Mouse (Mus musculus) intestine, postnatal 0 days (tissue): ENCODE measurements around the gene Abcc12. TPM values are rescaled to one million over a fixed set of nuclear protein-coding genes. Genes with fewer than 3 reads are reported as not detected.

Source experiments
- ATAC-seq: fragments of 200-750 bp; cut with Nextera tagmentation; 2 replicates; pipeline ENCODE4 v1.8.0; 2017; ENCODE audit warnings: mild to moderate bottlenecking, moderate TSS enrichment, moderate library complexity
- H3K27ac ChIP-seq: fragments of 300-500 bp; sonication (generic); 2 replicates; pipeline ENCODE4 v1.5.1; 2014; ENCODE audit warnings: mild to moderate bottlenecking, low read depth, low read length, moderate library complexity
- H3K27me3 ChIP-seq: fragments of 300-500 bp; sonication (generic); replicated peaks from 2 replicates; pipeline ENCODE4 v1.6.1; 2014; ENCODE audit warnings: low read length, mixed read lengths; ENCODE audit not compliant: control insufficient read depth, insufficient read depth
- H3K36me3 ChIP-seq: fragments of 300-500 bp; sonication (generic); 2 replicates; pipeline ENCODE4 v1.6.1; 2014; ENCODE audit warnings: mild to moderate bottlenecking, moderate library complexity; ENCODE audit not compliant: control insufficient read depth, insufficient read depth
- H3K4me1 ChIP-seq: fragments of 300-500 bp; sonication (generic); replicated peaks from 2 replicates; pipeline ENCODE4 v1.6.1; 2014; ENCODE audit warnings: antibody characterized with exemption, low read length, mixed read lengths; ENCODE audit not compliant: control insufficient read depth, insufficient read depth
- H3K4me2 ChIP-seq: fragments of 300-500 bp; sonication (generic); replicated peaks from 2 replicates; pipeline ENCODE4 v1.6.1; 2014; ENCODE audit warnings: low read depth, mild to moderate bottlenecking, moderate library complexity
- H3K4me3 ChIP-seq: fragments of 300-500 bp; sonication (generic); 2 replicates; pipeline ENCODE4 v1.5.1; 2014; ENCODE audit warnings: low read depth, low read length
- H3K9ac ChIP-seq: fragments of 300-500 bp; sonication (generic); 2 replicates; pipeline ENCODE4 v1.6.1; 2014; ENCODE audit warnings: mild to moderate bottlenecking, low read depth, low read length
- H3K9me3 ChIP-seq: fragments of 300-500 bp; sonication (generic); 2 replicates; pipeline ENCODE4 v1.6.1; 2016; ENCODE audit warnings: mixed run types; ENCODE audit not compliant: control insufficient read depth
- CTCF ChIP-seq: sonication (generic); IDR thresholded peaks from 2 replicates; pipeline ENCODE4 v1.5.1; 2016; ENCODE audit warnings: low read depth, mild to moderate bottlenecking, control low read depth, antibody characterized with exemption, moderate library complexity
- WGBS: fragments of 180-500 bp; shearing (Covaris S2); extraction: QIAGEN DNeasy Blood & Tissue Kit; methylation state at CpG from one replicate; pipeline ENCODE4 v1.1.7; 2014; 5-methylcytosine and 5-hydroxymethylcytosine counted together
- polyA plus RNA-seq: library from polyadenylated mRNA; unstranded; fragments of >200 nt; fragmentation: Nextera tagmentation; extraction: Ambion mirVana; gene quantifications from 2 replicates; pipeline ENCODE4 v1.2.1, GENCODE M21; 2015

Abcc12 gene
- polyA plus RNA-seq, 1 experiment from 2014 or later: not detected

- Histone ChIP-seq H3K4me2 (no peak overlapping the region), H3K36me3 (no peaks in the 10 kb centered on the region), H3K9me3 (no peaks in the 10 kb centered on the region), H3K4me3 (no peak overlapping the region), H3K9ac (no peak overlapping the region), H3K27ac (no peak overlapping the region), H3K27me3 (no peaks in the 10 kb centered on the region), H3K4me1 (no peaks in the 10 kb centered on the region)
- ATAC-seq: no peak
- 68% methylated on average over 7 of the region's 7 CpGs for WGBS
- no peak for TF ChIP-seq CTCF
Observed at GRCm38 (mm10) chr8:86535068-86535560, 45.4 kb downstream of the Abcc12 start.

GRCm38 (mm10) chr8:86529714-86530113 lies 50.8 kb downstream of the Abcc12 start:
- TF ChIP-seq CTCF: no peak
- no peaks in the 10 kb centered on the region for H3K36me3 ChIP-seq
- WGBS: 53% methylated on average over 2 of the region's 2 CpGs
- no peaks in the 10 kb centered on the region for H3K4me1 ChIP-seq
- H3K9me3 ChIP-seq: no peaks in the 10 kb centered on the region
- H3K4me2 ChIP-seq: no peak overlapping the region
- no peaks in the 10 kb centered on the region for H3K27me3 ChIP-seq
- no peak overlapping the region for H3K4me3 ChIP-seq
- no peak overlapping the region for H3K9ac ChIP-seq
- no peak for ATAC-seq
- H3K27ac ChIP-seq: no peak overlapping the region

GRCm38 (mm10) chr8:86527336-86528029 lies 53.0 kb downstream of the Abcc12 start:
- Histone ChIP-seq H3K4me1 (no peaks in the 10 kb centered on the region), H3K9ac (no peak overlapping the region), H3K27me3 (no peaks in the 10 kb centered on the region), H3K4me3 (no peak overlapping the region), H3K9me3 (no peaks in the 10 kb centered on the region), H3K4me2 (0 out of 2 replicates have a peak overlapping the region, but pooled peaks have one; percentile 21), H3K27ac (no peak overlapping the region), H3K36me3 (no peaks in the 10 kb centered on the region)
- WGBS: 51% methylated on average over 19 of the region's 19 CpGs
- ATAC-seq: no peak
- no peak for TF ChIP-seq CTCF

DNA sequence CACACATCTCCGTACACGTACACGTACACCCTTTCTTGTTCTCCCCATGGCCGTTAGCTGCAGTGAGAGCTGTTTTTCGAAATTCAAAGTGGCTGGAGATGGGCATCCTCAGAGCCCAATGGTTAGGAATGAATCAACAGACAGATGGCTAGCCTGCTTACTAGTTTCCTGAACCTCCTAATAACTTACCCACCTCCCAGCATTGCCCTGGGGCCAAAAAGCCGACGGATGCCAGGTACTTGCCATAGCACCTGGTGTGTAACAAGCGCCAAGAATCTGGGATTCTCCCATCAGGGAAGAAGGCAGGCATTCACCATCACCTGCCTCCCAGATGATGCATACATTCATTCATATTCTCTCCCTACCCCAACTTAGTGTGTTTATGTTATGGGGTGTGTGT lies 53.7 kb downstream of the Abcc12 start:
- 94% methylated on average over 8 of the region's 8 CpGs for WGBS
- ATAC-seq: no peak
- no peak overlapping the region for H3K4me3 ChIP-seq
- no peak overlapping the region for H3K27ac ChIP-seq
- no peaks in the 10 kb centered on the region for H3K9me3 ChIP-seq
- H3K27me3 ChIP-seq: no peaks in the 10 kb centered on the region
- H3K36me3 ChIP-seq: no peaks in the 10 kb centered on the region
- TF ChIP-seq CTCF: no peak
- H3K9ac ChIP-seq: no peak overlapping the region
- no peaks in the 10 kb centered on the region for H3K4me1 ChIP-seq
- H3K4me2 ChIP-seq: no peak overlapping the region

GRCm38 (mm10) chr8:86514203-86514602 lies 66.3 kb downstream of the Abcc12 start:
- H3K4me2 ChIP-seq: no peak overlapping the region
- H3K9me3 ChIP-seq: no peaks in the 10 kb centered on the region
- H3K27ac ChIP-seq: no peak overlapping the region
- no peak for TF ChIP-seq CTCF
- H3K27me3 ChIP-seq: no peaks in the 10 kb centered on the region
- WGBS: 83% methylated on average over 1 of the region's 1 CpGs
- no peaks in the 10 kb centered on the region for H3K36me3 ChIP-seq
- H3K4me3 ChIP-seq: no peak overlapping the region
- ATAC-seq: no peak
- no peaks in the 10 kb centered on the region for H3K4me1 ChIP-seq
- H3K9ac ChIP-seq: no peak overlapping the region

DNA sequence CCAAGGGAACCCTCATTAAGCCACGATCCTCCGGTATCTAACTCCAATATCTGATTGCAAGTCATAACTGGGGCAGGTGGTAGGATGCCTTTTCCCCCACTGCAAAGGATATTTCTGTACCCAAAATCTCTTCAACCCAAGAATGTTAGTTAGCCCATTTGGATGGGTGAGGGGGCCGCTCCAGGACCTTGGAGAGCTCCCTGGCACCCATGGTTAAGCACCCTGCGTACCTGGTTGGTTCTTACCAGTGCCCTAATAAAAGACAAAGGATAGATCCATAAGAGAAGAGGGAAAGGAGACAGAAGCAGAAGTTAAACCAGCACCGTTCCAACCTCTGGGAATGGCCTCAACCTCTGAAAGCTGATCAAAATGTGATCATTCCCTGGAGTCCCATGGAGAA lies 67.6 kb downstream of the Abcc12 start:
- no peak overlapping the region for H3K27ac ChIP-seq
- H3K4me1 ChIP-seq: no peaks in the 10 kb centered on the region
- H3K27me3 ChIP-seq: no peaks in the 10 kb centered on the region
- H3K36me3 ChIP-seq: no peaks in the 10 kb centered on the region
- TF ChIP-seq CTCF: no peak
- no peak overlapping the region for H3K4me3 ChIP-seq
- no peak overlapping the region for H3K9ac ChIP-seq
- no peak for ATAC-seq
- no peak overlapping the region for H3K4me2 ChIP-seq
- H3K9me3 ChIP-seq: no peaks in the 10 kb centered on the region
- WGBS: 58% methylated on average over 5 of the region's 5 CpGs
